Mouse (Mus musculus): ENCODE data around the gene Ptpdc1.

The Ptpdc1 gene

GRCm38 (mm10) chr13:48573525-48574355 lies 51.7 kb downstream of the Ptpdc1 start:
- CTCF ChIA-PET = interaction anchor here (0.6 to 1.8 kb wide), 9 partner anchors 9 to 847 kb away, joined by 3 to 16 read pairs (median 5); no protein-coding TSS in a partner anchor

GRCm38 (mm10) chr13:48572127-48572526 lies 53.3 kb downstream of the Ptpdc1 start:
- CTCF ChIA-PET = interaction anchor here in 3 of 4 experiments (0.6 to 1.3 kb wide), 9 partner anchors 9 to 589 kb away, joined by 3 to 6 read pairs (median 3); no protein-coding TSS in a partner anchor
- POLR2A ChIA-PET = interaction anchor here in 2 of 4 experiments (0.6 to 16.8 kb wide), 6 partner anchors 10 to 833 kb away, joined by 3 to 370 read pairs (median 7); no protein-coding TSS in a partner anchor

More at GRCm38 (mm10) chr13:48573525-48574355, 51.7 kb downstream of the Ptpdc1 start:
- POLR2A ChIA-PET = interaction anchor here in 3 of 4 experiments (0.6 to 16.8 kb wide), 12 partner anchors 8 to 37 kb away, joined by 3 to 370 read pairs (median 5); no protein-coding TSS in a partner anchor

GRCm38 (mm10) chr13:48571298-48571697 lies 54.2 kb downstream of the Ptpdc1 start:
- POLR2A ChIA-PET = interaction anchor here in 3 of 4 experiments (0.8 to 16.8 kb wide), 9 partner anchors 9 to 46 kb away, joined by 3 to 370 read pairs (median 6); no protein-coding TSS in a partner anchor

GRCm38 (mm10) chr13:48569576-48570132 lies 55.8 kb downstream of the Ptpdc1 start:
- CTCF ChIA-PET = no interaction called here
- POLR2A ChIA-PET = interaction anchor here in 3 of 4 experiments (0.7 to 16.8 kb wide), 7 partner anchors 17 to 45 kb away, joined by 3 to 370 read pairs (median 4); no protein-coding TSS in a partner anchor

More at GRCm38 (mm10) chr13:48571298-48571697, 54.2 kb downstream of the Ptpdc1 start:
- CTCF ChIA-PET = interaction anchor here in 3 of 4 experiments (1.0 to 1.3 kb wide), 7 partner anchors 8 to 304 kb away, joined by 3 to 6 read pairs (median 3); no protein-coding TSS in a partner anchor

GRCm38 (mm10) chr13:48567646-48568045 lies 57.8 kb downstream of the Ptpdc1 start:
- POLR2A ChIA-PET = interaction anchor here in 2 of 4 experiments (3.8 to 16.8 kb wide), 3 partner anchors 12 to 30 kb away, joined by 34 to 370 read pairs (median 90); no protein-coding TSS in a partner anchor
- CTCF ChIA-PET = no interaction called here

GRCm38 (mm10) chr13:48566116-48566935 lies 59.1 kb downstream of the Ptpdc1 start:
- CTCF ChIA-PET = no interaction called here

GRCm38 (mm10) chr13:48564881-48565600 lies 60.4 kb downstream of the Ptpdc1 start:
- ChIA-PET CTCF (interaction anchor here in 1 of 4 experiments (0.6 kb wide), 1 partner anchor 9 kb away, joined by 3 read pairs; no protein-coding TSS in a partner anchor), POLR2A (interaction anchor here (0.5 to 16.8 kb wide), 32 partner anchors 9 to 759 kb away, joined by 3 to 370 read pairs (median 5); partner anchors contain the start of gene Id4 (in 1 of the 4))

More at GRCm38 (mm10) chr13:48566116-48566935, 59.1 kb downstream of the Ptpdc1 start:
- POLR2A ChIA-PET = interaction anchor here (0.6 to 16.8 kb wide), 27 partner anchors 8 to 763 kb away, joined by 3 to 370 read pairs (median 5); partner anchors contain the start of gene Id4 (in 1 of the 4)

GRCm38 (mm10) chr13:48562336-48562735 lies 63.1 kb downstream of the Ptpdc1 start:
- ChIA-PET CTCF (interaction anchor here in 1 of 4 experiments (0.7 to 1.6 kb wide), 2 partner anchors 9 to 1631 kb away, joined by 3 read pairs; no protein-coding TSS in a partner anchor), POLR2A (interaction anchor here (0.7 to 16.8 kb wide), 13 partner anchors 8 to 170 kb away, joined by 3 to 370 read pairs (median 8); no protein-coding TSS in a partner anchor)

GRCm38 (mm10) chr13:48561481-48561880 lies 64.0 kb downstream of the Ptpdc1 start:
- CTCF ChIA-PET = interaction anchor here in 1 of 4 experiments (0.5 kb wide), 1 partner anchor 14 kb away, joined by 3 read pairs; no protein-coding TSS in a partner anchor
- POLR2A ChIA-PET = interaction anchor here (1.0 to 16.8 kb wide), 7 partner anchors 9 to 24 kb away, joined by 3 to 370 read pairs (median 10); no protein-coding TSS in a partner anchor

GRCm38 (mm10) chr13:48555976-48556375 lies 69.5 kb downstream of the Ptpdc1 start:
- ChIA-PET CTCF (interaction anchor here in 1 of 4 experiments (0.7 kb wide), 1 partner anchor 9 kb away, joined by 3 read pairs; no protein-coding TSS in a partner anchor), POLR2A (interaction anchor here in 2 of 4 experiments (0.8 to 4.9 kb wide), 16 partner anchors 9 to 459 kb away, joined by 3 to 39 read pairs (median 4); partner anchors contain the start of genes A830005F24Rik (in 1 of the 2) and Zfp169 (in 1 of the 2))

- POLR2A ChIA-PET = interaction anchor here (0.7 to 4.9 kb wide), 17 partner anchors 8 to 467 kb away, joined by 3 to 39 read pairs (median 4); partner anchors contain the start of genes A830005F24Rik (in 1 of the 4) and Zfp169 (in 1 of the 4)
- CTCF ChIA-PET = no interaction called here
These were observed 70.9 kb downstream of the Ptpdc1 start for GRCm38 (mm10) chr13:48554552-48554951.

GRCm38 (mm10) chr13:48553511-48553910 lies 72.0 kb downstream of the Ptpdc1 start:
- POLR2A ChIA-PET = interaction anchor here in 2 of 4 experiments (1.4 to 3.6 kb wide), 2 partner anchors 10 to 13 kb away, joined by 3 to 34 read pairs; no protein-coding TSS in a partner anchor
- CTCF ChIA-PET = no interaction called here

- POLR2A ChIA-PET = interaction anchor here (0.6 to 4.4 kb wide), 29 partner anchors 9 to 607 kb away, joined by 3 to 52 read pairs (median 5); partner anchors contain the start of genes A830005F24Rik (in 1 of the 4) and Zfp169 (in 1 of the 4)
- CTCF ChIA-PET = interaction anchor here in 2 of 4 experiments (0.6 to 1.5 kb wide), 4 partner anchors 19 to 604 kb away, joined by 3 to 4 read pairs (median 3); no protein-coding TSS in a partner anchor
These were observed 73.0 kb downstream of the Ptpdc1 start for GRCm38 (mm10) chr13:48552181-48553090.

- CTCF ChIA-PET = no interaction called here
- POLR2A ChIA-PET = interaction anchor here in 2 of 4 experiments (3.8 to 21.7 kb wide), 2 partner anchors 16 to 20 kb away, joined by 90 to 370 read pairs; no protein-coding TSS in a partner anchor
These were observed 77.2 kb downstream of the Ptpdc1 start for GRCm38 (mm10) chr13:48548296-48548695.

GRCm38 (mm10) chr13:48547623-48548022 lies 77.8 kb downstream of the Ptpdc1 start:
- ChIA-PET CTCF (interaction anchor here in 1 of 4 experiments (0.7 kb wide), 1 partner anchor 13 kb away, joined by 3 read pairs; no protein-coding TSS in a partner anchor), POLR2A (interaction anchor here in 3 of 4 experiments (0.7 to 21.7 kb wide), 7 partner anchors 9 to 287 kb away, joined by 3 to 370 read pairs (median 3); partner anchors contain the start of gene Id4 (in 1 of the 3))
